Mouse (Mus musculus) erythroblast, embryonic 14.5 days (primary cell): ENCODE measurements around the gene Dnajb13.

Experiments
- GATA1 ChIP-seq: IDR thresholded peaks from 2 replicates; pipeline ENCODE4 v1.6.1; 2012; ENCODE audit warnings: low read length, inconsistent platforms, mixed read lengths
- TAL1 ChIP-seq: IDR thresholded peaks from 3 replicates; pipeline ENCODE4 v1.6.1; 2012; ENCODE audit warnings: low read length, inconsistent platforms, mixed read lengths

DNA sequence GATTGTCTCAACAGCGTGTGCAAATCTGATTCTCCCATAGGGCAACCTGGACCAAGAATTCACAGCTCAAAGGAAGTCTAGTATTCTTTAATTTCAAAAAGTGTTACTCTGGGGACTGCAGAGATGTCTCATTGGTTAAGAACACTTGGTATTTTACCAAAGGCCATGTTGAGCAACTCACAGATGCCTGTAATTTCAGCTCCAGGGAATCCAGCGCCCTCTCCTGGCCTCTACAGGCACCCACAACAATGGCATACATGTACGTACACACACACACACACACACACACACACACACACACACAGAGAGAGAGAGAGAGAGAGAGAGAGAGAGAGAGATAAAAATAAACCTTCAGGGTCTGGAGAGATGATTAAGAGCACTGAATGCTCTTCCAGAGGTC lies 7.5 kb upstream of the Dnajb13 start:
- no peak for TF ChIP-seq GATA1
- no peak for TF ChIP-seq TAL1
